Mouse (Mus musculus) heart, postnatal 0 days (tissue): ENCODE results near the gene Irf5. TPM values are rescaled to one million over a fixed set of nuclear protein-coding genes. Genes with fewer than 3 reads are reported as not detected.

ENCODE experiments used
- ATAC-seq: fragments of 200-750 bp; cut with Nextera tagmentation; 2 replicates; pipeline ENCODE4 v1.8.0; 2017; ENCODE audit warnings: low read depth, moderate number of reproducible peaks, moderate library complexity; ENCODE audit not compliant: insufficient read depth
- DNase-seq: peaks from one replicate; pipeline ENCODE4 v3.0.0-alpha.2; 2016; ENCODE audit warnings: low spot score
- H3K27ac ChIP-seq: fragments of 300-500 bp; sonication (generic); 2 replicates; pipeline ENCODE4 v1.5.1; 2014; ENCODE audit warnings: low read depth, mild to moderate bottlenecking
- H3K27me3 ChIP-seq: fragments of 300-500 bp; sonication (generic); 2 replicates; pipeline ENCODE4 v1.6.1; 2014; ENCODE audit warnings: low read length, mixed read lengths; ENCODE audit not compliant: control insufficient read depth, insufficient read depth
- H3K36me3 ChIP-seq: fragments of 300-500 bp; sonication (generic); replicated peaks from 2 replicates; pipeline ENCODE4 v1.6.1; 2014; ENCODE audit warnings: low read length, mixed read lengths; ENCODE audit not compliant: control insufficient read depth, insufficient read depth
- H3K4me1 ChIP-seq: fragments of 300-500 bp; sonication (generic); 2 replicates; pipeline ENCODE4 v1.6.1; 2014; ENCODE audit warnings: antibody characterized with exemption; ENCODE audit not compliant: control insufficient read depth, insufficient read depth
- H3K4me2 ChIP-seq: fragments of 300-500 bp; sonication (generic); 2 replicates; pipeline ENCODE4 v1.6.1; 2014; ENCODE audit warnings: low read depth, mild to moderate bottlenecking, low read length, moderate library complexity
- H3K4me3 ChIP-seq: fragments of 300-500 bp; sonication (generic); 2 replicates; pipeline ENCODE4 v1.5.1; 2014; ENCODE audit warnings: low read depth, low read length
- H3K9ac ChIP-seq: fragments of 300-500 bp; sonication (generic); replicated peaks from 2 replicates; pipeline ENCODE4 v1.6.1; 2014; ENCODE audit warnings: low read depth, low read length, mixed read lengths
- H3K9me3 ChIP-seq: fragments of 300-500 bp; sonication (generic); replicated peaks from 2 replicates; pipeline ENCODE4 v1.6.1; 2016; ENCODE audit warnings: low read length; ENCODE audit not compliant: control insufficient read depth
- CTCF ChIP-seq: IDR thresholded peaks from 2 replicates; pipeline ENCODE4 v1.5.1; 2016; ENCODE audit warnings: antibody characterized with exemption, control low read depth, low read depth
- EP300 ChIP-seq: IDR thresholded peaks from 2 replicates; pipeline ENCODE4 v1.6.1; 2016; ENCODE audit warnings: antibody characterized with exemption, low read depth
- WGBS: fragments of 180-500 bp; shearing (Covaris S2); extraction: QIAGEN DNeasy Blood & Tissue Kit; methylation state at CpG from one replicate; pipeline ENCODE4 v1.1.7; 2014; 5-methylcytosine and 5-hydroxymethylcytosine counted together
- polyA plus RNA-seq: library from polyadenylated mRNA; unstranded; fragments of >200 nt; fragmentation: Nextera tagmentation; extraction: Ambion mirVana; gene quantifications from 2 replicates; pipeline ENCODE4 v1.2.1, GENCODE M21; 2015
- total RNA-seq: library from RNA; depleted of rRNA; stranded (reverse); fragments of >200 nt; gene quantifications from 2 replicates; pipeline ENCODE4 v1.2.3, GENCODE M21; 2014; ENCODE audit warnings: low replicate concordance; rRNA removed

The Irf5 gene
- total and polyA plus RNA-seq, 2 experiments from 2014 or later = 2.7 to 3.5 TPM

- H3K27me3 ChIP-seq = no peaks in the 10 kb centered on the region
- no peaks in the 10 kb centered on the region for H3K9me3 ChIP-seq
- no peak overlapping the region for H3K4me3 ChIP-seq
- H3K36me3 ChIP-seq = peaks cover 72% of the 10 kb centered on the region
- no peak overlapping the region for H3K27ac ChIP-seq
- no peak overlapping the region for H3K4me2 ChIP-seq
- DNase-seq (no peak), ATAC-seq (no peak)
- 95% methylated on average over 3 of the region's 3 CpGs for WGBS
- no peak overlapping the region for H3K9ac ChIP-seq
- H3K4me1 ChIP-seq = no peaks in the 10 kb centered on the region
- no peak for TF ChIP-seq EP300
- TF ChIP-seq CTCF = no peak
Measured at GRCm38 (mm10) chr6:29581202-29581601, 54.8 kb downstream of the Irf5 start.

Other genes starting within 250 kb of the Irf5 start
- not detected in 2 replicates for gene Fam71f2, start 247.0 kb upstream of the Irf5 start, total RNA-seq
- gene Fam71f2, start 247.0 kb upstream of the Irf5 start, polyA plus RNA-seq = 0.12 and 0.18 TPM in 2 replicates
- gene Fam71f1, start 207.5 kb upstream of the Irf5 start, total RNA-seq = not detected in 2 replicates
- 0.07 TPM in 1 of 2 replicates, not detected in the other for gene Fam71f1, start 207.5 kb upstream of the Irf5 start, polyA plus RNA-seq
- gene Calu, start 178.6 kb upstream of the Irf5 start, total RNA-seq = 296 and 341 TPM in 2 replicates
- gene Calu, start 178.6 kb upstream of the Irf5 start, polyA plus RNA-seq = 278 and 287 TPM in 2 replicates
- 15.1 TPM in 1 of 2 replicates, not detected in the other for gene Opn1sw, start 138.2 kb upstream of the Irf5 start, total RNA-seq
- gene Opn1sw, start 138.2 kb upstream of the Irf5 start, polyA plus RNA-seq = 0.12 and 0.40 TPM in 2 replicates
- gene Ccdc136, start 130.3 kb upstream of the Irf5 start, total RNA-seq = 14.9 and 15.7 TPM in 2 replicates
- gene Ccdc136, start 130.3 kb upstream of the Irf5 start, polyA plus RNA-seq = 10.6 and 14.3 TPM in 2 replicates
- 241 and 301 TPM in 2 replicates for gene Flnc, start 93.4 kb upstream of the Irf5 start, total RNA-seq
- gene Flnc, start 93.4 kb upstream of the Irf5 start, polyA plus RNA-seq = 18.5 and 24.3 TPM in 2 replicates
- 162 and 247 TPM in 2 replicates for gene Atp6v1f, start 58.9 kb upstream of the Irf5 start, total RNA-seq
- 228 and 238 TPM in 2 replicates for gene Atp6v1f, start 58.9 kb upstream of the Irf5 start, polyA plus RNA-seq
- not detected in 2 replicates for gene Atp6v1fnb, start 55.2 kb upstream of the Irf5 start, total RNA-seq
- not detected in 2 replicates for gene Atp6v1fnb, start 55.2 kb upstream of the Irf5 start, polyA plus RNA-seq
- gene Kcp, start 18.7 kb upstream of the Irf5 start, total RNA-seq = 6.2 and 17.9 TPM in 2 replicates
- gene Kcp, start 18.7 kb upstream of the Irf5 start, polyA plus RNA-seq = 4.2 and 4.7 TPM in 2 replicates
- gene Tnpo3, start 83.3 kb downstream of the Irf5 start, total RNA-seq = 55.1 and 55.5 TPM in 2 replicates
- gene Tnpo3, start 83.3 kb downstream of the Irf5 start, polyA plus RNA-seq = 35.7 and 37.3 TPM in 2 replicates
- 1.1 and 1.8 TPM in 2 replicates for gene Tspan33, start 167.6 kb downstream of the Irf5 start, total RNA-seq
- 1.3 and 1.6 TPM in 2 replicates for gene Tspan33, start 167.6 kb downstream of the Irf5 start, polyA plus RNA-seq
- 50.9 and 54.7 TPM in 2 replicates for gene Smo, start 208.9 kb downstream of the Irf5 start, total RNA-seq
- 6.5 and 7.1 TPM in 2 replicates for gene Smo, start 208.9 kb downstream of the Irf5 start, polyA plus RNA-seq
- gene Ahcyl2, start 241.4 kb downstream of the Irf5 start, total RNA-seq = 19.4 and 31.6 TPM in 2 replicates
- gene Ahcyl2, start 241.4 kb downstream of the Irf5 start, polyA plus RNA-seq = 3.4 and 3.7 TPM in 2 replicates